Mouse (Mus musculus) liver, adult 2 months (tissue): Measurements from ENCODE around the gene Ift27.

Experiments used
- CTCF ChIP-seq: fragments of 200-500 bp; IDR thresholded peaks from 2 replicates; pipeline ENCODE4 v1.5.1; 2011; ENCODE audit warnings: low read depth, low read length, control low read depth
- POLR2A ChIP-seq: fragments of 200-500 bp; IDR thresholded peaks from 2 replicates; pipeline ENCODE4 v1.6.1; 2011; ENCODE audit warnings: low read length, control low read depth; ENCODE audit not compliant: insufficient read depth; ENCODE audit errors: extremely low read depth

- no peak for TF ChIP-seq CTCF
- TF ChIP-seq POLR2A: no peak
Observed at GRCm38 (mm10) chr15:78119248-78119647, 54.7 kb downstream of the Ift27 start.
